Mouse (Mus musculus): ENCODE results near the gene Hnrnph3.

Gene Hnrnph3

GRCm38 (mm10) chr10:63027376-63028161 is 3.6 kb upstream of the Hnrnph3 start:
- DNase-seq: no peak

DNA sequence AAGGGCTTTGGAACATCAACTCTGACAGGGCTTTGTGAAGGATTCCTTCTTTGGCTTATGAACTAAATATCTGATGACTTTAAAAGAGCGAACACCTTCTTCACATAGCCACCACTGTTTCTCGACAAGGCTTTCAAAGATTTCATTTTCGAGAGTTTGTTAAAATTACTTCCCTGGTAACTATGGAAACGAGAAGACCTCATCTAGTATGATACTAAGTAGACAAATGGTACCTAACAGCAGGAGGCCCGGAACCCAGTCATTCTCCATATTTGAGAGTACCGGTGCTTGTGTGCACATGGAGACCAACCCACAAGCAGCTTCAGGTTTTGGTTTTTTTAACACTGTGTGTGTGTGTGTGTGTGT is 2.8 kb upstream of the Hnrnph3 start:
- no peak for DNase-seq

- no peak for DNase-seq
Measured at GRCm38 (mm10) chr10:63026156-63026794, 2.3 kb upstream of the Hnrnph3 start.

DNA sequence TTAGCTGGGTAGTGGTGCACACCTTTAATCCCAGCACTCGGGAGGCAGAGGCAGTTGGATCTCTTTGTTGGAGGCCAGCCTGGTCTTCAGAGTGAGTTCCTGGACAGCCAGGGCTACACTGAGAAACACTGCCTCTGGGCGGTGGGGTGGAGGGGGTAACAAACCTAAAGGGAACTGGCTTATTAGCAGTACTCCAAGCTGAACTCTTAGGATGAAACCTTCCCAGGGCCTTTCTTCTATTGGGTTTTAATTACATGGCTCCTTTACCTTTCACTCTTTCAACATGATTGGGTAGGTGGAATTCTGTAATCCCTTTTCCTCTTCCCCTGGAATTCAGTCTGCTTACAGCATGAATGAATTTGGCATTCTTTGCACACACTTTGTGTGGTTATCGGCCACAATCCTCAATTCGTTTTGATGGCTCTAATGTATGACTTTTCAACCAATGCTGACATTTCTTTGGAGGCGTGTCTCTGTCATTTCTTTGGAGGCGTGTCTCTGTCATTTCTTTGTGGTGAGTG is 1.5 kb upstream of the Hnrnph3 start:
- no peak for DNase-seq

DNA sequence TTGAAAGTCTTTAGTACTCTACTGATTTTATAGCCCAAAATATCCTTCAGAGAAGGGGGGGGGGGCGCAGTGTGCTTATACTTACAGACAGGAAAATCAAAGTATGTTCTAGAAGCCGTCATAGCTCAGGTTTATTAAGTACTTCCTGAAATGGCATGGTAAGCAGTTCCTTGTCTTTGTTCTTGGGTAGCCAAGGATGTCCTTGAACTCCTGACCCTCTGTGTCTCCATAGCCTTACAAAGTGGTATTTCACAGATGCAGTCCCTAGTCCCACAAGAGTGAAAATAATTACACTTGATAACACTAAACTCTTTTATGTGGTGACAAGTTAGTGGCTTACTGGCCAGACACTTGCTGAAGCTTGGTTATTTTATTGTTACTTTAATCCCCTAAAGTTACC is 999 bp upstream of the Hnrnph3 start:
- no peak for DNase-seq

GRCm38 (mm10) chr10:63024580-63024910 is 528 bp upstream of the Hnrnph3 start:
- peak; percentile 74 to 82 for DNase-seq

- peak; percentile 68 to 74 for DNase-seq
Measured at GRCm38 (mm10) chr10:63023121-63023748, 782 bp downstream of the Hnrnph3 start.

- peak in 1 of 2 experiments; percentile 5 for DNase-seq
Measured at GRCm38 (mm10) chr10:63022541-63023120, 1.4 kb downstream of the Hnrnph3 start.

- no peak for DNase-seq
Measured at GRCm38 (mm10) chr10:63021702-63022101, 2.3 kb downstream of the Hnrnph3 start.

GRCm38 (mm10) chr10:63019304-63019703 is 4.7 kb downstream of the Hnrnph3 start:
- no peak for DNase-seq

- DNase-seq: peak; percentile 16 to 37
Measured at GRCm38 (mm10) chr10:63014168-63014567, 9.8 kb downstream of the Hnrnph3 start.

DNA sequence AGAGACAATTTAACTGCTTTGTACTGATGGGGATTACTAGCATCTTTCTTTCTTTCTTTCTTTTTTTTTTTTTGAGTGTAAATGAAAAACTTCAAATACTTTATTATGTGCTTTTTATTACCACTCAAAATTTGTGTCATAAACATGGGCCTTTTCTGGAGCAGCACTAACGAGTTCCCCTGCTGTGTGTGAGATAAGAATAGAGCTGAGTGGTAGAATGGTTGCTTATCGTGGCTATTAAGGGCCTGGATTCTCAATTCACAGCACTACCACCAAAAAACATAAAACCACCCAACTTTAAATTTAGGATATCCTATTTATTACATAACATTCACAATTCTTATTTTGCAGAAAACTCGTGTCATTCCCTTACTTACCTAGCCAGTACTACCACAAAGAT is 10.5 kb downstream of the Hnrnph3 start:
- DNase-seq: no peak

DNA sequence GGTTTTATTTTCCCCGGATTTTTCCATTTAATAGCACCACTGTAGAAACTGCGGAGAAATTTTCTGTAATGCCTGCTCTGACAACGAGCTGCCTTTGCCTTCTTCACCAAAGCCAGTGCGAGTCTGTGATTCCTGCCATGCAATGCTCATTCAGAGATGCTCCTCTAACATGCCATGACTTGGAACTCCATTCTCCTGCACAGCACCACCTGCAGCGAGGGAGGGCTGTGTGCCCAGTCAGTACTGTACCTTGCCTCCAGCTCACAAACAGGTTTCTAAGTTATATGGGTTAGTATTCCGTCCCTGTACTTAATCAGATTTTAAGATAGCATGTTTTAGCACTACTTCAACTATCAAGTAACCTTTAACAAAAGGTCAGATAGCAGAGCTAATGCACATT is 12.5 kb downstream of the Hnrnph3 start:
- DNase-seq: no peak

- no peak for DNase-seq
Measured at GRCm38 (mm10) chr10:63010268-63010667, 13.7 kb downstream of the Hnrnph3 start.

- DNase-seq: no peak
Measured at GRCm38 (mm10) chr10:63008193-63008592, 15.8 kb downstream of the Hnrnph3 start.

- no peak for DNase-seq
Measured at GRCm38 (mm10) chr10:63004556-63004955, 19.5 kb downstream of the Hnrnph3 start.

DNA sequence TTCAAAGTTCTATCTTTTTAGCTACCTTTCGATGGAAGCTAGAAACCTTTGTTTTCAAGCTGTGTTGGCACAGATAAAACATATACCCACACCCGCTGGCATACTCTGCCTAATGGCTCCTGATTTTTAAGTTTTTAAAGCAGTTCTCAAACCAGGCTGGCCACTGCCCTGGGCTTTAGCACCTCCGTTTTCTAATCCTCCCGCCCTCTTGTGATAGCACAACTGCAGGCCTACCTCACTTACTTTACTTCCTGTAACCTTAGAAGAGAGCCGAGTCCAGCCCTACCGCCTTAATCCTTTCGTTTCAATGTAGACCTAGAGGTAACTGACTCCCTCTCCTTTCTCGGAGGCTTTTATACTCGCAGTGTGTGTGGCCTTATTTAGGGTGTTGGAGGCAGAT is 20.8 kb downstream of the Hnrnph3 start:
- DNase-seq: no peak

DNA sequence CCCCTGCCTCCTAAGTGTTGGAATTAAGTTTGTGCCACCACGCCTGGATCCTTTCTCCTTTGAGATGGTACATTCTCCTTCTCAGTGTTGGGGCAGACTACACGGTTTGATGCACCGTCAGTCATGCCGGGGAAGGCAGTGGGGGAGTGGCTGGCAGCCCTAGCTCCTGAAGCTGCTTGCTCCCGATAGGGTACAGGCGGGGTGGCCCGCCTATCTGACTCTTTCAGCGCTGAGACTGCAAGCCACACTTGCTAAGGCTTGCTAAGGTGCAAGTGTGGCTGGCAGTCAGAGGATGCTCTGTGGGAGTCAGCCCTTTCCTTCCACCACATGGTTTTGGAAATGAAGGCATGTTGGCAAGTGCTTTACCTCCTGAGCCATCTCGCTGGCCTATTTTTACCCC is 23.4 kb downstream of the Hnrnph3 start:
- DNase-seq: no peak

- DNase-seq: no peak
Measured at GRCm38 (mm10) chr10:62993991-62994390, 30.0 kb downstream of the Hnrnph3 start.

DNA sequence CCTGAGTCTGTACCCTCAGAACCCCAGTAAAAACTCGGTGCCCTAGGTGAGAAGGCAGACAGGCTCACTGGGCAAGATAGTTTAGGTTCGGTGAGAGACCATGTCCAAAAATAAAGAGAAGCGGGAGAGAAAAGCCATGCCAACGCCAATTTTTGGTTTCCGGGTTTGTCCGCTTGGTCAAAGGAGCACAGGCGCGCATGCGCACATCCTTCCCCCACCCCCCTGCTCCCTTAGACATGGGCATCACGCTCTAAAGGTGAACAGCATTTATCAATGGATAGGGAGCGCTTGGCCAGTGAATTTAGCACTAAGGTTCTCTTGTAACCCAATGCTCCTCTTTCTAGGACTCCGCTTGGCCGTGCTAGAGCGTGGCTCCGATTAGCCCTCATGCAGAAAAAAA is 33.4 kb downstream of the Hnrnph3 start:
- DNase-seq: no peak

- DNase-seq: no peak
Measured at GRCm38 (mm10) chr10:62987341-62987740, 36.7 kb downstream of the Hnrnph3 start.

GRCm38 (mm10) chr10:62984495-62984894 is 39.5 kb downstream of the Hnrnph3 start:
- no peak for DNase-seq

DNA sequence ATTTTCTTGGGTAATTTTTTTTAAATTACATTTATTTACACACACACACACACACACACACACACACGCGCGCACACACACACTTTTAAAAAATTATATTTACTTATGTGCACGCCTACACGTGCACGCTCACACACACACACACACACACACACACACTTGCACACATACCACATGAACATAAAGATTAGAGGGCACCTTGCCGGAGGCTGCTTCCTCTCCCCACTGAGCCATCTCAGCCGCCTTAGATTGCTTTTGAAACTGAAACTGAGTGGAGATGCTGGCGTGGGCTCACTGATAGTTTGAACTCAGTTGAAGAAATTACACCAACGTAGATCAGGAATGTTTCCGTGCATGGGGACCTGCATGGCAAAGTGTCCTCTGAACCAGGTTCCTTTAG is 39.9 kb downstream of the Hnrnph3 start:
- no peak for DNase-seq

Measured in lung, adult 18-20 months (tissue).